Mouse (Mus musculus) brain, embryonic 18.5 days (tissue): ENCODE measurements at regions not wholly inside any gene's neighbourhood (a gene's known extent, or its start where the extent isn't known, plus 50 kb on each side); places are given as distances from the start of the nearest gene placed in this dataset.

Experiments
- DNase-seq: peaks from one replicate; pipeline ENCODE4 v3.0.0-alpha.2; 2012; ENCODE audit warnings: low read depth, low spot score

GRCm38 (mm10) chr9:87784872-87785271 is 53.8 kb upstream of the Tbx18 start:
- no peak for DNase-seq

GRCm38 (mm10) chr9:87811746-87812145 is 80.7 kb upstream of the Tbx18 start:
- no peak for DNase-seq

- DNase-seq: no peak
Measured at GRCm38 (mm10) chr9:87822276-87822675, 91.2 kb upstream of the Tbx18 start.

- DNase-seq: no peak
Measured at GRCm38 (mm10) chr9:87824691-87825230, 93.7 kb upstream of the Tbx18 start.

- peak; percentile 6 for DNase-seq
Measured at GRCm38 (mm10) chr9:87843898-87844297, 112.8 kb upstream of the Tbx18 start.

GRCm38 (mm10) chr9:87844453-87844852 is 113.4 kb upstream of the Tbx18 start:
- no peak for DNase-seq

GRCm38 (mm10) chr9:87848882-87849281 is 117.8 kb upstream of the Tbx18 start:
- no peak for DNase-seq

GRCm38 (mm10) chr9:87850133-87850532 is 119.1 kb upstream of the Tbx18 start:
- DNase-seq: no peak

GRCm38 (mm10) chr9:87861588-87861987 is 130.5 kb upstream of the Tbx18 start:
- no peak for DNase-seq

- DNase-seq: no peak
Measured at GRCm38 (mm10) chr9:87865236-87865635, 134.2 kb upstream of the Tbx18 start.

GRCm38 (mm10) chr9:87872384-87872905 is 141.4 kb upstream of the Tbx18 start:
- no peak for DNase-seq

- no peak for DNase-seq
Measured at GRCm38 (mm10) chr9:87882587-87882986, 151.5 kb upstream of the Tbx18 start.

- no peak for DNase-seq
Measured at GRCm38 (mm10) chr9:87883069-87883468, 152.0 kb upstream of the Tbx18 start.

GRCm38 (mm10) chr9:87894051-87894450 is 163.0 kb upstream of the Tbx18 start:
- DNase-seq: no peak

- DNase-seq: no peak
Measured at GRCm38 (mm10) chr9:87894596-87894995, 163.5 kb upstream of the Tbx18 start.

GRCm38 (mm10) chr9:87895526-87895925 is 164.5 kb upstream of the Tbx18 start:
- DNase-seq: no peak

- DNase-seq: no peak
Measured at GRCm38 (mm10) chr9:87897336-87897735, 166.3 kb upstream of the Tbx18 start.

- no peak for DNase-seq
Measured at GRCm38 (mm10) chr9:87899368-87899767, 168.3 kb upstream of the Tbx18 start.

GRCm38 (mm10) chr9:87899800-87900199 is 168.7 kb upstream of the Tbx18 start:
- no peak for DNase-seq

GRCm38 (mm10) chr9:87921291-87921690 is 190.2 kb upstream of the Tbx18 start:
- DNase-seq: no peak

- no peak for DNase-seq
Measured at GRCm38 (mm10) chr9:87925151-87925550, 194.1 kb upstream of the Tbx18 start.

GRCm38 (mm10) chr9:87933230-87933629 is 202.2 kb upstream of the Tbx18 start:
- DNase-seq: no peak

- no peak for DNase-seq
Measured at GRCm38 (mm10) chr9:87952426-87952825, 221.4 kb upstream of the Tbx18 start.

GRCm38 (mm10) chr9:87954941-87955340 is 223.9 kb upstream of the Tbx18 start:
- no peak for DNase-seq
